Mouse (Mus musculus) heart, postnatal 25 days (tissue): ENCODE measurements around the gene Nrp1. TPM values are rescaled to one million over a fixed set of nuclear protein-coding genes. Genes with fewer than 3 reads are reported as not detected.

Experiments used
- DNase-seq: peaks from one replicate; pipeline ENCODE4 v3.0.0; 2022; ENCODE audit warnings: low spot score
- intact Hi-C: fragments of 180-260 bp; cut with DNase I; formaldehyde crosslinking; loops from one replicate; pipeline ENCODE4 v1.15.1; 2025
- total RNA-seq, 2 experiments: library from RNA; stranded (reverse); gene quantifications; 2 replicates each; pipeline ENCODE4 v1.2.3; 2021

Gene Nrp1
- total RNA-seq, 2 experiments from 2014 or later: 110 to 116 TPM

DNA sequence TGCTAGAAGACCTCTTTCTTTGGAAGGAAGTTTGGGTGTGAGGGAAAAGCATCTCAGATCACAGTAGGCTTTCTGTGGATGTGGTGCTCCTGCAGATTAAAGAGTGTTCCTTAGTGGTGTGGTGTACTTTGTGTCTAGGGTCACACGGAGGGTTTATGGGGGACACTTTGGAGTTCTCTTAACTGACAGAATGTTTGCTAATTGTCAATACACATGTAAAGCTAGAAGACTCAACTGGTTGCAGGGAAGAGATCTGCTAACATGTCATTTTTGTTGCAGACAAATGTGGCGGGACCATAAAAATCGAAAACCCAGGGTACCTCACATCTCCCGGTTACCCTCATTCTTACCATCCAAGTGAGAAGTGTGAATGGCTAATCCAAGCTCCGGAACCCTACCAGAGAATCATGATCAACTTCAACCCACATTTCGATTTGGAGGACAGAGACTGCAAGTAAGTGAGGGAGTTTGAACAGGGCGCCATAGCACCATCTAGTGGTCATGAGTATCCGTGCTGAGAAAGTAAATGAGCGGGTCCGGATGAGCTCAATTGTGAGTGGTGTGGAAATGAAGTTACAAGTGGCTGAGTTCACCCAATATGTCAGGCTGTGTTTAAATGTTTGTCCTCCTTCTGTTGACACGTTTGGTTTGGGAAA lies 4.7 kb downstream of the Nrp1 start:
- peak; percentile 62 for DNase-seq
- intact Hi-C loops: loop anchor here (5.0 kb wide), 3 partner anchors 129 to 1171 kb away; no protein-coding TSS in a partner anchor

- DNase-seq: no peak
- intact Hi-C loops: no loop called here
These were observed 12.1 kb downstream of the Nrp1 start for GRCm38 (mm10) chr8:128370496-128370895.

DNA sequence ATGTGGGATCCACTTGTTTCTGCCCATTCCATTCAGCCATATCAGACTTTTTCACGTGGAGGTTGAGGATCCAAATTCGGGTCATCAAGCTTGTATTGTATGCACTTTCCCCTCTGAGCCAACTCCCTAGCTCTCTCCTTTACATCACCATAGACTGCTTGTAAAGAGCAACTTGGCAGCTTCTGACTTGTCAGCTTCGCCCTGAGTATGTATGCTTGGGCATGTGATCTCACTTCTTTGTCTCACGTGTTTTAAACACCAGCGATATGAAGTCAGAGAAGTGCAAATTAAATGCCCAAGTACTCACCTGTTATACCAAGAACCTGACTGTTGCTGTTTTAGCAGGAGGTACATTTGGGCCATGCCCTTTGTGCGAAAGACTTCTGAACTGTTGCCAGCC lies 12.6 kb downstream of the Nrp1 start:
- no peak for DNase-seq
- intact Hi-C loops: no loop called here

GRCm38 (mm10) chr8:128371789-128372188 lies 13.4 kb downstream of the Nrp1 start:
- DNase-seq: no peak
- intact Hi-C loops: loop anchor here (2.0 kb wide), 2 partner anchors 15 to 65 kb away; no protein-coding TSS in a partner anchor

GRCm38 (mm10) chr8:128372724-128373123 lies 14.3 kb downstream of the Nrp1 start:
- intact Hi-C loops: loop anchor here (2.0 kb wide), 2 partner anchors 14 to 64 kb away; no protein-coding TSS in a partner anchor
- DNase-seq: no peak

DNA sequence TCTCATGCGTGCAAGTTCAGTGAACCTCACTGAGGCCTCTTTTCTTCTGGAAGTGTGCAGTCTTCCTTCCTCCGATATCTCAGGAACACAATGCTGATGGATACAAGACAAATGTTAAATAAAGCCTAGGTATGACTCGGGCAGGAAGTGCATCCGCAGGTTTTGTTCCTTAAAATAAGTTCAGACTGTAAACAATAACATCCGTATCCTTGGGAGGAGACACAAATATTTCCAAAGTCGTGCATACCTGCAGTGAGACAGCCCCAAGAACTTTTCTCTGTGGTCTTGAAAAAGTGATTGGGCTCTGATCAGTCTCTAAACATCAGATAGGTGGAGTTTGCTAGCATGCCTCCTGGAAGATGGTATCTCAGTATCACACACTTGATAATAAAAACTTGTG lies 15.0 kb downstream of the Nrp1 start:
- DNase-seq: no peak
- intact Hi-C loops: loop anchor here (2.0 kb wide), 2 partner anchors 13 to 63 kb away; no protein-coding TSS in a partner anchor

- DNase-seq: no peak
- intact Hi-C loops: no loop called here
These were observed 16.9 kb downstream of the Nrp1 start for GRCm38 (mm10) chr8:128375291-128375690.

- intact Hi-C loops: no loop called here
- no peak for DNase-seq
These were observed 24.8 kb downstream of the Nrp1 start for GRCm38 (mm10) chr8:128383176-128383575.

DNA sequence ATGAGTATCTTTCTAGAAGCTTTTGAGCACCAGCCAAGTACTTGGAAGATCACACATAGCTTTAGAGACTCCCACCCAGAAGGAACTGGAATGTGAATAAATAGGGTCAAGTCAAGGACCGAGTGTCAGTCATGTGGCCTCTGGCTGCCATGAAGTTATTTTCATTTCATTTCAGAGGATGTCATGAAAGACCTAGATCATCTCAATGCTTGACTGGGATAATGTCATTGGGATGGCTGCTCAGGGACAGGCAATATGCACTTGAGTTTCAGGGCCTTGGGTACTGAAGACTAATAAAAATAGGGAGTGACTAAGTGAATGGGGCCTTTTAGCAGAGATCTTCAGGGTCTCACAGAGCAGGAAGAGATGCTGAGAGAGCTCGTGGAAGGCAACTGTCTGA lies 26.0 kb downstream of the Nrp1 start:
- intact Hi-C loops: no loop called here

DNA sequence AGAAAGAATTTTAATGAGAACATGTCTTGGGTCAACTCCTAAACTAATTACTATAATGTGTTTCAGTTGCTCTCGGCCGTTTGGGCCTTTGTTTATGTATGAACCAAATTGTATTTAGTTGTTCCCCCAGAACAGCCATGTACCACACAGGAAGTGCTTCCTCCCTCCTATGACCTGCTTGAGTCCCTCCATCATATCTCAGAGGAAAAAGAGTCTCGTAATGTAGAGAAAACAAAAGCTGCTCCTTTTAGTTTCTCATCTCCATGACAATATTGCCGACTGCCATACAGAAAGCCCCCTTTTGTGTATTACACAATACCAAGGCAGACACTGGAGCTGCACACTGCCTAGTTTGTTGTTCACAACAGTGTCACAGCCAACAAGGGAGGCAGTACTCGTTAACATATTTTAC lies 26.5 kb downstream of the Nrp1 start:
- no peak for DNase-seq
- intact Hi-C loops: no loop called here

More for the DNA sequence above, 26.0 kb downstream of the Nrp1 start:
- DNase-seq: no peak

DNA sequence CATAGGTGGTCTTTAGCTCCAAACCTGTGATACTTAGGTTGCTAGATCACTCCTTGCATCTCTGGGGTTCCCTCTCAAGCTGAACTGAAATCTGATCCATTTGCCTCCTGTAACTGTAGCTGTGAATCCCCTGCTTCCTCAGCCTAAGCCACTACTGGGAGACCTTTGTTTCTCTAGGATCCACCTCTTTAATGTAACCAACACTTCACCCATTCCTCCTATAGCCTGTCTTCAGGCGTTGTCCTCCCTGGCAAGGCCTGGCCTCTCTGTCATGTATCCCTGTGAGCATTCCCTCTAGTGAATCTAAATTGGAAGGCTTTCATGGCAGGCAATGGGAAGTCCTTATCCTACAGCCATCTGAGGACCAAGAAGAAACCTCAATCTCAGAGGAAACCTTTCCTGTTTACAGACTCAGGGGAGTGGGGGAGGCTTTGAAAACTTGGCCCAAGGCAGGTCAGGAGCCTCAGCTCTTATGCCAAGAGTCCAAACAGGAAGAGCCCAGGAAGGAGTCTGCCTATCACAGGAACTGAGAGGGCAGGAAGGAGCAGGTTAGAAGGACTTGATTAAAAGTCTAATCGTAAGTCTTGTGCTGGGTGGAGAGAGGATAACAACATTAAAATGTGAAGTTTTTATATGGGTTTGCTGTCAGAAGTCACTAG lies 28.7 kb downstream of the Nrp1 start:
- peak; percentile 27 for DNase-seq
- intact Hi-C loops: loop anchor here (2.0 kb wide), 1 partner anchor 14 kb away; no protein-coding TSS in a partner anchor

GRCm38 (mm10) chr8:128390759-128391158 lies 32.4 kb downstream of the Nrp1 start:
- DNase-seq: no peak
- intact Hi-C loops: loop anchor here (5.0 kb wide), 1 partner anchor 47 kb away; no protein-coding TSS in a partner anchor

DNA sequence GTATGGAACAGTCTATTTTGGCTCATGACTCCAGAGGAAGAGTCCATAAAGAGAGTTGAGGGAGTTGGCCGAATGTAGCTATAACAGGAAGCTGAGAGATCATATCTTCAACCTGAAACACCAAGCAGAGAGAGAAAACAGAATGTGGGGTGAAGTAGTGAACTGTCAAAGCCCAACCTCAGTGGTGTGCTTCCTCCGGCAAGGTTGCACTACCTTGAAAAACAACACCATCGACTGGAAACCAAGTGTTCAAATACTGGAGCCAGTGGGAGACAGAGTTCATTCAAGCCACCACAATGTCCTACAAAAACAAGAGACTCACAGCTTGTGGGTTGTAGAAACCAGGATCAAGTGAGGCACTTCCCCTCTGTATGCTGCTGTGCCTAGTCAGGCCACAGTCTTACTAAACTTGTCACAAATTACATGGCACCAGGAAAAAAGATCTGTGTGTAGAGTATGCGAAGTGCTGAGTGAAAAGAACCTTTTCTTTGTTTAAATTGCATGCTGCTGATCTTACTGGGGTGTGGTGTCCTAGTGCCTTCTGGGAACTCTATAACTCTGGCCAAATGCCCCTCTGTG lies 32.9 kb downstream of the Nrp1 start:
- intact Hi-C loops: loop anchor here (5.0 kb wide), 1 partner anchor 46 kb away; no protein-coding TSS in a partner anchor
- no peak for DNase-seq

DNA sequence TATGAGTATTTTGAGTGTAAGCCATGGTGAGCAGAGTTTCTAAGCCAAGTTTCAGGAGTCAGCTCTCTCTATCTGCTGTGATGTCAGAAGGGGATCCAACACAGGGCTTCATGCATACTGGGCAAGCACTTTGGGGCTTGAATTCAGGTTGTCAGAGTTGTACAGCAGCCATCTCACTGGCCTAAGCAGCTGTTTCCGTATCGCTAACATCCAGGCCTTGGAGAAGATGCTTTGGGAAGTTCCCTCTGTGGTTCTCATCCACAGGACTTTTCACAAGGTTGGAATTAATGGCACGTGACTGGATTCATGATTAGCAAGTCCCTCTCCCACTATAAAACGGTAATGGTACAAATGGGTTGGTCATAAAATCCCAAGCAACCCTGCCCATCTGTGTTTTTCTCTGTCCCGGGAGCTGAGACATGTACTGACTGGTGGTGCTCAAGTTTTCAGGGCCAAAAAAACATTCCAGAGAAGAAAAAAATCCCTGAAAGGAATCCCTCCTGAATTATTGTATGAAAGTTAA lies 36.3 kb downstream of the Nrp1 start:
- no peak for DNase-seq
- intact Hi-C loops: loop anchor here (5.0 kb wide), 1 partner anchor 43 kb away; no protein-coding TSS in a partner anchor

DNA sequence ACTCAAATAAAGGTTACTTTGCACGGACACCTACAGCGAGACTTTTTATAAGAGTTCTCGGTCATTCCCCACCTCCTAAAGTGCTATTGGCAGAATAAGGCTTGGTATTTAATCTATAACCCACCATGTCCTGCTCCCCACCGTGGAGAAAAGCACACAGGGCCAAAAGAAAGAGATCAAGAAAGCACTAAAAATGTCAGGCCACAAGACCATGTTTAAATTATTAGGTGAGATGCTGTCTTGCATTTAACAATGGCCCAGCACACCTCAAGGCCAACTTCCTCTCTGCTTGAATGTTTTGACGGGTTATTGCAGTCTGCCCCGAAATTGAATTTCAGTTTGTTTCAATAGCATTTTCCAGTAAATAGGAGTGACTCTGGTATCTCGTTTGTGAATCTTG lies 38.6 kb downstream of the Nrp1 start:
- no peak for DNase-seq
- intact Hi-C loops: no loop called here

- intact Hi-C loops: no loop called here
- no peak for DNase-seq
These were observed 39.0 kb downstream of the Nrp1 start for GRCm38 (mm10) chr8:128397441-128397840.

DNA sequence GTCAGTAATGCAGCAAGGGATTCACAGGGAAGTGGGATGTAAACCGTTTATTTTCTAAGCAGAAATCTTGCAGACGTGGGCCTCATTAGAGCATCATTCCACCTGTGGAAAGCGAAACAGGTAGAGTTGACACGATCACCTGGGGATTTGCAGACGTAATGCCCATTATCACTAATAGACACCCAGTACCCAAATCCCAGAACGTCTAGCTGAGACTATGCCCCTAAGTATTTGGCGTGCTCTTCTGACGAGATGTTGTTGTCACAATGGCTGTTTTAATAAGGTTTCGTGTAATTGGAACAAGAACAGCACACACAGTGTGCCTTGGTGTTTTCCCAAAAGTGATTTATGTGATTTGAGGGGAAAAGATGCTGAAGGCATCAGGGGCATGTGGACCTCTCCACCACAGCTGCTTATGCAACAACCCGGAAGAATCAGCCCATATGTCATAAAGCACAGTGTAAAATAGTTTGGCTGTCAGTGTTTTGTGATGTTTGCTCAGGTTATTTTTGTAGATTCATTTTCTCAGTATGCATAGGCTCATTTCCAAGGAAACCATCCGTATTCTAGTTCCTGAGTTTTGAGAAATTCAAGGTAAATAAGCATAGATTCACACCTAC lies 40.2 kb downstream of the Nrp1 start:
- intact Hi-C loops: no loop called here
- no peak for DNase-seq

DNA sequence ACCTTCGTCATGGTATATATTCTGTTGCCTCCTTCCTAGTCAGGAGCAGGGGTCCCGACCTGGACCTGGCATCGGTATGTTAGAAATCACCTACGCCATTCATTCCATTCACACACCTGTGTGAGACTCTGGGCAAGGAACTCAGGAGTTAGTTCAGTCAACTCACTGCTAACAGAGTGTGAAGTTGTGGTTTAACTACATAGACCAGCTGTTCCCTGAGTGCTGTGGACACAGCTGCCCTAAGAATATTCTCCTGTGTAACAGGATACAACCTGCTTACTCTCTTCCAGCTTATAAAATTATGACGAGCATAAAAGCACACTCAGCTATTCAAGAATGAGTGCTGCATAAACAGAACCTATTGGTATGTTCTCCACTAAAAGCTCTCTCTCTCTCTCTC lies 41.9 kb downstream of the Nrp1 start:
- intact Hi-C loops: no loop called here
- no peak for DNase-seq

DNA sequence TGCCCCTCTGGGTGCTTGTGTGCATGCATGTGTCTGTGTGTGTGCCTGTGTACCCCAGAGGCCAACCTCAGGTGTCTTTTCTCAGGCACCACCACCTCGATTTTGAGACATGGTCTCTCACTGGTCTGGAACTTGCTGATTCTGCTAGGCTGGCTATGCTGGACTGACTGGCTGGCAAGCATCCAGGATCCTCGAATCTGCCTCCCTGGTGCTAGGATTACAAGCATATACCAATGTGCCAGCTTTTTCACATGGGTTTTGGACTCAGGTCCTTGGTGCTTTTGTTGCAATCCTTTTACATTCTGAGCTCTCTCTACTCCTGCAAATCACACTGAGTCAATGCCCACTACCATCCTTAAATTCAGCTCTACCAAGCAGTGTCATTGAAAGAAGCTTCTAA lies 46.5 kb downstream of the Nrp1 start:
- intact Hi-C loops: no loop called here

GRCm38 (mm10) chr8:128413381-128413780 lies 55.0 kb downstream of the Nrp1 start:
- intact Hi-C loops: no loop called here
- no peak for DNase-seq

More for the DNA sequence above, 46.5 kb downstream of the Nrp1 start:
- no peak for DNase-seq
